Mouse (Mus musculus) thymus, postnatal 14 days (tissue): ENCODE data around the gene Id2.

Source experiments
- DNase-seq: peaks from one replicate; pipeline ENCODE4 v3.0.0; 2021

Gene Id2

DNA sequence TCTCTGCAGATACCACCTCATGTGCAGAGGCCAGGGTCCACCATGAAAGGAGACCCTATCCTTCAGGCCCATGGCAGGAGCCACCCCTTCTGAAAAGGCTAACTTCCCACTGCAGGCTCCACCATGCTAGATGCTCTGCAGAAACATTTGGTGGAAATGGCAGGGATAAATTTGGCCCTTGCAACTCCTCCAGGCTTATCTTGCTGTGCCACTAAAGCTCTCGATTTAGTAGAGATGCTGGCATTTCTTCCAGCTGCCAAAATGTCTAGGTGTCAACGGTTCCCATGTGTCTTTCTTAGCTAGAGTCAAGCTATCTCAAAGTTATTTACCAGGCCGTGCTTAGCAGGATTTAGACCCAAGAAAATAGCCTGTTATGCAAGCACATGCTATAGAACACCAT, 22.6 kb downstream of the Id2 start:
- DNase-seq: no peak

DNA sequence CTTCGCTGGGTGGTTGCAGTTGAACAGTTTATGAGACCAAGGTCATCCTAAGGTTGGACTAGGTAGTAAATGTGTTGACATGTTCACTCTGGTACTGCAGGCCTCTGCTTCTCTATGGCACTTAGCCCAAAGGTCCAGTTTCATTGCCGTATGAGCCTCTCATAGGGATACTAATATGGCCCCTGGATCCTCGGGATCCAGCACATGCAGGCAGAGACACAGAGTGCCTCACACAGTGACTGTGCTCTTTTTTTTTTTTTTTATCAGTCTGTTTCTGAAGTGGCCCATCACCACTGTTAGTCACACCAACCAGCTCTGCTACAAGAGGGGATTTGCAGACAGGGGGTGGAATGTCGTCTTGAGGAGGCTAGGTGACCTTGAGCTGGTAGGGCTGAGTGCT, 23.6 kb downstream of the Id2 start:
- no peak for DNase-seq

DNA sequence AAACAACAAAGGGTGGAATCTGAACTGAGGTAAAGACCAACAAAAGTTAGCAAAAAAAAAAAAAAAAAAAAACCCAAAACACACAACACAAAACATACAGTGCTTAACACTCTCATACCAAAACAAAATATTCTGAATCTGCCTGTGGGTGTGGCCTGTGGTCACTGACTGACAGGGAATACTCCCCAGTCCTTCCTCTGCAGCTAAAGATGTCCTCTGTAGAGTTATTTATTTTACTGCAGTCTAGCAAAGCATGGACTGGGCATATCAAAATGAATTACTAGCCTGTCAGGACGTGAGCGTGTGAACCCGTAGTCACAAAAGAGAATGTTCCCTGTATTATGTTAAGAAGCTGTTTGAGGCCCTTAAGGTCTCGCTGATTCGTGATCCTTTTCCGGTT, 34.7 kb downstream of the Id2 start:
- no peak for DNase-seq

DNA sequence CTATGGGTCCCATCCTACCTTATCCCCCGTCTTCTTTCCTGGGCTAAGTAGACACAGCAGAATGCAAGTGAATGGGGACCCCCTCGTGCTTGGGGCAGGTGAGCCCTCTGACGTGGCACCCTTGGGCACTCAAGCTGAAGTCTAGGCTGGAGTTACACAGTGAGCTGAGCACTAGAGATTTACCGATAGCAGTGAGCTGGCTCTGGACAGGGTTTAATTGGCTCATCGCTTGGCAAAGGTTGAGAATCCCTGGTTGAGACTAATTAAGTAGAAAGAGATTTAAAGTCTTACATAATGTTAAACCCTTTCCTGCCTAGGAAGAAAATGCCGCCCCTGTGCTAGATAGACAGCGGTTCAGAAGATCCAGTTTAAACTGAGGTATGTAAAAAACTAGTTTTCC, 36.0 kb downstream of the Id2 start:
- no peak for DNase-seq

DNA sequence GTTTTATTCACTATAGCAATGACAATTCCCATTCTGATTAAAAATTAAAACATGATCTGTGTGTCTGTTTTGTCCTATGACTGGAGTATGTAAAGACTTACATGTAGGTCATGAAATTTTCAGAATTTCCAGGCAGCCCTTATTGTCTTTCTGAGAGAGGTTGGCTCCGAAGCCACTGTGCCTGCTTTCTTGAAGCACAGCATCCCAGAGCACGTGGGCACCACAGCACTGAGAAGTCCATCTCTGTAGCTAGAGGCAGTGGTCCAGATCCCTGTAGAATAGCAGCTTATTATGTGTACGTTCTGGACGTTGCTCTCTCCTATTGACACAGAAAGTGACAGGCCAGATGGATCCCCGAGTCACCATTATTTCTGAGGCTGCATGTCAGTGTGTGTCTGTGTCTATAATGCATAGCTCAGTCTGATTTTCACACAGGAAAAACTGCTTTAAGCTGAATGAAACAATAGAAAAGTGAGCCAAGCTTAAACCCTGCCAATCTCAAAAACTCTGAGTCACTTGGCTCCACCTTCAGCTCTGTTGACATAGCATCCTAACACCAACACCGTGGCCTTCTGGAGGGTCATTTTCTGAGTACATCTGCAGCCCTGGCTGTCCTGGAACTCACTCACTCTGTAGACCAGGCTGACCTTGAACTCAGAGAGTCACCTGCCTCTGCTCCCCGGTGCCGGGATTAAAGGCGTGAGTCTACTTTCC, 37.3 kb downstream of the Id2 start:
- DNase-seq: no peak

DNA sequence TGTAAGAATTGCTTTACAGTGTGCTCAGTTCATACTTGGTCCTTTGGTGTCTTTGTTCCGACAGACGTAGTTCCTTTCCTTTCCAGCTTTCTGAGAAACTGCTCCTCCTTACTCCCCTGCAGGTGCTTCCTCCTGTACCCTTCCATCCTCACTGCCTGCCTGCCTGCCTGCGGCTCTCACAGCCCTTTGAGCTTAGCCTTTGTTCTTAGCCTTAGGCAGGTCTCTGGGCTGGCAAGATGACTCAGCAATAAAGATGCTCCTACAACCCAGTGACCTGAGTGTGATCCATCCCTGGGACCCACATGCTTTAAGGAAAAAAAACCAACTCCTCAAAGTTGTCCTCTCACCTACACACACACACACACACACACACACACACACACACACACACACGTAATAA, 42.0 kb downstream of the Id2 start:
- peak; percentile 59 for DNase-seq

DNA sequence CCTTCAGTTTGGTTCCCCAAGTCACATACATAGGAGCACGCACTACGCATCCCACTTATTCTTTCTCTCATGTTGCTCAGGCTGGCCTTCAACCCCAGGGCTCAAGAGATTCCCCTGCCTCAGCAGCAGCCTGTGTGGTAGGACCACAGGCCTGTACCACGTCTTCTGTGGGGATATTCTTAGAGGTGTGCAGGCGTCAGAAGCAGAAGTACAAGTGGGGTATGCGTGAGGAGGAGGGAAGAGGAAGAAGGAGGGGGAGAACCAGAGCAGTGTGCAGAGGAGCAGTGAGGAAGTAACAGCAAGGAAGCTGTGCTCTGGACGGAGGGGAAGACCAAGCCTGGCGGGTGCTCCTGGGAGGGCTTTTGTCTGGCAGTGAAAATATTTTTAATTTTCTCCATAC, 42.4 kb downstream of the Id2 start:
- peak; percentile 12 for DNase-seq

DNA sequence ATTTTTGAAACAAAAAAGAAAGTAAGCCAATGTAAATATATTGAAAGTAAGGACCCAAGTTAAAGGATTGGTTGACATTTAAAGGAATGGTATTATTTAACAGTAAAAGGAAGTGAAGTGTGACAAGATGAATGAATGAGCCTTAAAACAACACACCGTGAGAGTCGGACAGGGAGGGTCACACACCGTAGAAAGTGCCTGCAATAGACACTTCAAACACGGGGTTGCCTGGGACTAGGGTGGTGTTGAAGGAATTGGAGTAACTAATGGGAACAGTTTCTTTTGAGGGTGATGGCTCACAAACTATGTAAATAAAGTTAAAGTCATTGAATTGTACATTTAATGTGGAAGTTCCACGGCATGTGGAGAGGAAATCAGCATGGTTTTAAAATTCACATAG, 47.7 kb downstream of the Id2 start:
- no peak for DNase-seq

DNA sequence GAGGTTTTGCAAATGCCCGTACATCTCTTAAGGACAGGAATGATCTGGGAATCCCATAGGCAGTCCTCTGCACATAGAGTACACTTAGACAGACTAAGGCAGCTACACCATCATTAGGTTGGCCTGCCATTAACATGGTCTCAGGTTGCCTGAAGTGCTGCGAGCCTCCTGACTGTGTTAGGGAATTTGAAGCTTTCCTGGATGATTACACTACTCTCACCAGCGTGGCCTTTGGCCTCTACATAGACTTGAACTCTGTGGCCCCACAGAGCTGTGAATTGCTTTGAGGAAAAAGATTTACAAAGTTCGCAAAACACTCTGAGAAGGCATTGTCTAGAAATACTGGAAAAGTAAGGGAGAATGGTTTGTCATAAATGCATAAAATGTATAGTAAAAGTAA, 52.4 kb downstream of the Id2 start:
- no peak for DNase-seq

DNA sequence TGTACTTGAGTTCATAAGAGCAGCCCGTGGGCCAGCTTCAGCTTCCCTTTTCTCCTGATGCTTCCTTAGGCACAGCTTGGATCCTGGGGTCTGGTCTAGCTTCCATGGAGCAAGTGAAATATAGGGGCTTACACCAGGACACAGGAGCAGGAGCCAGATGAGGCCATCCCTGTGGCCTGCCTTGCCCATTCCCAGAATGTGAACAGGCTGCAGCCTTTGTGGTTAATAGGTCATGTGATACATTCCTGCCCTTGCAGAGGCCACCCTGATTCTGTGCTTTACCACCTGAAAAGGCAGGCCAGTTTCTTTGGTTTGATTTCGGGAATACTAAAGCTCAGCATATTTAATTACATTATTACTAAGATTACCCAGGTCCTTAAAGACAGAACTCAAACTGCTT, 52.9 kb downstream of the Id2 start:
- DNase-seq: no peak
